Mouse (Mus musculus) embryonic facial prominence, embryonic 11.5 days (tissue): ENCODE data around the gene Tepsin. TPM values are rescaled to one million over a fixed set of nuclear protein-coding genes. Genes with fewer than 3 reads are reported as not detected.

Source experiments
- ATAC-seq: fragments of 200-750 bp; cut with Nextera tagmentation; replicated peaks from 2 replicates; pipeline ENCODE4 v1.8.0; 2017; ENCODE audit warnings: low read depth; ENCODE audit not compliant: insufficient number of reproducible peaks, low FRiP score, low TSS enrichment
- DNase-seq: peaks from one replicate; pipeline ENCODE4 v3.0.0-alpha.2; 2015; ENCODE audit warnings: low spot score
- H3K27ac ChIP-seq: fragments of 300-500 bp; sonication (generic); replicated peaks from 2 replicates; pipeline ENCODE4 v1.5.1; 2014; ENCODE audit warnings: mild to moderate bottlenecking, low read depth, low read length, control low read depth
- H3K27me3 ChIP-seq: fragments of 300-500 bp; sonication (generic); 2 replicates; pipeline ENCODE4 v1.6.1; 2014; ENCODE audit warnings: mild to moderate bottlenecking, low read length, moderate library complexity, mixed read lengths; ENCODE audit not compliant: control insufficient read depth, insufficient read depth
- H3K36me3 ChIP-seq: fragments of 300-500 bp; sonication (generic); replicated peaks from 2 replicates; pipeline ENCODE4 v1.6.1; 2014; ENCODE audit warnings: low read depth, mild to moderate bottlenecking, low read length, moderate library complexity, mixed read lengths; ENCODE audit not compliant: control insufficient read depth, insufficient read depth
- H3K4me1 ChIP-seq: fragments of 300-500 bp; sonication (generic); 2 replicates; pipeline ENCODE4 v1.6.1; 2014; ENCODE audit warnings: low read length, mixed read lengths; ENCODE audit not compliant: control insufficient read depth, insufficient read depth
- H3K4me2 ChIP-seq: fragments of 300-500 bp; sonication (generic); 2 replicates; pipeline ENCODE4 v1.6.1; 2014; ENCODE audit warnings: low read depth, mild to moderate bottlenecking, control low read depth, low read length, moderate library complexity
- H3K4me3 ChIP-seq: fragments of 300-500 bp; sonication (generic); 2 replicates; pipeline ENCODE4 v1.5.1; 2014; ENCODE audit warnings: low read depth, low read length, control low read depth
- H3K9ac ChIP-seq: fragments of 300-500 bp; sonication (generic); replicated peaks from 2 replicates; pipeline ENCODE4 v1.6.1; 2014; ENCODE audit warnings: mild to moderate bottlenecking, control low read depth, low read length
- H3K9me3 ChIP-seq: fragments of 300-500 bp; sonication (generic); replicated peaks from 2 replicates; pipeline ENCODE4 v1.6.1; 2016; ENCODE audit warnings: mild to moderate bottlenecking, low read length, inconsistent platforms, mixed read lengths; ENCODE audit not compliant: control insufficient read depth
- WGBS: fragments of 180-500 bp; shearing (Covaris S2); extraction: QIAGEN DNeasy Blood & Tissue Kit; methylation state at CpG from one replicate; pipeline ENCODE4 v1.1.7; 2014; 5-methylcytosine and 5-hydroxymethylcytosine counted together
- polyA plus RNA-seq: library from polyadenylated mRNA; unstranded; fragments of >200 nt; fragmentation: Nextera tagmentation; extraction: Ambion mirVana; gene quantifications from 2 replicates; pipeline ENCODE4 v1.2.1, GENCODE M21; 2014

The Tepsin gene
- polyA plus RNA-seq, 1 experiment from 2014 or later = 10.5 TPM

DNA sequence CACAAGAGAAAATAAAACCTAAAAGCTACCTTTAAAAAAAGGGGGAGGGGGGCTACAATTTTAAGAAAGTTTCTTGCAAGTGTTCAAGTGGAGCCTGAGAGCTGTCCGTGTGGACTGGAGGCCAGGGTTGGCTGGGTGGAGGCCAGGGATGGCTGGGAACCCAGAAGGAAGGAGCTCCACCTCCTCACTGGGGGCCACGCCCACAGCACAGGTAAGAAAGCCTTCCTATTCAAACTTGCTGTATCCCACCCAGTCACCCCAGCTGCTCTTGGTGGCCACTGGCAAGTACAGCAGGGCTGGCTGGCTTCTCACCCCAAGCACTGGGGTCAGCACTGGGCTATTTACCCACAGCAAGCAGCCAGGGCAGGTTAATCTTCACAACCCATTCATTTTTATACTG is 8.5 kb upstream of the Tepsin start:
- DNase-seq (no peak), ATAC-seq (no peak)
- H3K9me3 ChIP-seq = no peaks in the 10 kb centered on the region
- H3K27me3 ChIP-seq = no peaks in the 10 kb centered on the region
- H3K9ac ChIP-seq = no peak overlapping the region
- 0 out of 2 replicates have a peak, but pooled peaks cover 2% of the 10 kb centered on the region for H3K36me3 ChIP-seq
- H3K27ac ChIP-seq = no peak overlapping the region
- WGBS = 71% methylated on average over 2 of the region's 2 CpGs
- H3K4me3 ChIP-seq = no peak overlapping the region
- H3K4me1 ChIP-seq = no peaks in the 10 kb centered on the region
- no peak overlapping the region for H3K4me2 ChIP-seq

- ATAC-seq = no peak
- no peak for DNase-seq
- 100% methylated on average over 3 of the region's 3 CpGs for WGBS
- H3K9me3 ChIP-seq = no peaks in the 10 kb centered on the region
- H3K27ac ChIP-seq = no peak overlapping the region
- H3K4me2 ChIP-seq = no peak overlapping the region
- no peak overlapping the region for H3K4me3 ChIP-seq
- no peak overlapping the region for H3K9ac ChIP-seq
- H3K27me3 ChIP-seq = no peaks in the 10 kb centered on the region
- H3K4me1 ChIP-seq = peaks cover 2% of the 10 kb centered on the region; the same call in 1 of the 2 replicates
- H3K36me3 ChIP-seq = 0 out of 2 replicates have a peak, but pooled peaks cover 2% of the 10 kb centered on the region
Observed at GRCm38 (mm10) chr11:120103431-120103997, 5.0 kb upstream of the Tepsin start.

DNA sequence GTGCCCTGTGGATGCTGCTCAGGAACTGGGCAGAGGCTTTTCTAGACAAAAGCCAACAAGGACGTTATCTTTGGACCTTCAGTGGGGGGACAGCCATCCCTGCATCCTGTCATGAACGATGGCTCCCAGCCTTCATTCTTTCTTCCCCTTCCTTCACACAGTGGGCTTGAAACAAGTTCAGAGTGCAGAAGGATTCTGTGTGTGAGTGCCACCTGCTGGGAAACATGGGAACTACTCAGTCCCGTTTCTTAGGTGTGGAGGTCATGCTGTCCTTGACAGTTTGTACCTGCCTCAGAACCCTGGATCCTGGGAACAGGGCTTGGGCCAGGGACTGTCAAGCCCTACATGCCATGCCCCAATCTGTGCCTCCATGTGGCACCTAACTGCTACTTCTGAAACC is 2.5 kb upstream of the Tepsin start:
- H3K36me3 ChIP-seq = 0 out of 2 replicates have a peak, but pooled peaks cover 2% of the 10 kb centered on the region
- H3K4me3 ChIP-seq = no peak overlapping the region
- 8% methylated on average over 3 of the region's 3 CpGs for WGBS
- no peaks in the 10 kb centered on the region for H3K27me3 ChIP-seq
- no peaks in the 10 kb centered on the region for H3K9me3 ChIP-seq
- H3K4me1 ChIP-seq = peaks cover 7% of the 10 kb centered on the region
- DNase-seq (peak; percentile 87), ATAC-seq (no peak)
- no peak overlapping the region for H3K27ac ChIP-seq
- H3K9ac ChIP-seq = no peak overlapping the region
- H3K4me2 ChIP-seq = no peak overlapping the region

- Histone ChIP-seq H3K27me3 (no peaks in the 10 kb centered on the region), H3K4me2 (no peak overlapping the region), H3K4me1 (peaks cover 5% of the 10 kb centered on the region; the same call in 1 of the 2 replicates), H3K36me3 (peaks cover 9% of the 10 kb centered on the region), H3K4me3 (no peak overlapping the region), H3K9me3 (no peaks in the 10 kb centered on the region), H3K27ac (no peak overlapping the region), H3K9ac (no peak overlapping the region)
- WGBS = 76% methylated on average over 23 of the region's 23 CpGs
- ATAC-seq = no peak
- no peak for DNase-seq
Observed at GRCm38 (mm10) chr11:120092817-120093591, 5.5 kb downstream of the Tepsin start.

- H3K4me3 ChIP-seq = no peak overlapping the region
- WGBS = 91% methylated on average over 4 of the region's 4 CpGs
Observed at GRCm38 (mm10) chr11:120090661-120091060, 7.9 kb downstream of the Tepsin start.

GRCm38 (mm10) chr11:120086702-120087152 is 11.8 kb downstream of the Tepsin start, which contains the start of gene Cep131:
Gene Cep131, minus strand, starts transcription at chr11:120086827.
- under 1% methylated on average over 38 of the region's 42 CpGs for WGBS
- peak; percentile 98 for DNase-seq

More at GRCm38 (mm10) chr11:120090661-120091060, 7.9 kb downstream of the Tepsin start:
- no peak overlapping the region for H3K27ac ChIP-seq
- H3K27me3 ChIP-seq = no peaks in the 10 kb centered on the region
- no peak overlapping the region for H3K9ac ChIP-seq
- peaks cover 9% of the 10 kb centered on the region for H3K36me3 ChIP-seq
- H3K4me1 ChIP-seq = peaks cover under 1% of the 10 kb centered on the region; the same call in 1 of the 2 replicates
- ATAC-seq (no peak), DNase-seq (no peak)
- no peak overlapping the region for H3K4me2 ChIP-seq
- H3K9me3 ChIP-seq = no peaks in the 10 kb centered on the region

DNA sequence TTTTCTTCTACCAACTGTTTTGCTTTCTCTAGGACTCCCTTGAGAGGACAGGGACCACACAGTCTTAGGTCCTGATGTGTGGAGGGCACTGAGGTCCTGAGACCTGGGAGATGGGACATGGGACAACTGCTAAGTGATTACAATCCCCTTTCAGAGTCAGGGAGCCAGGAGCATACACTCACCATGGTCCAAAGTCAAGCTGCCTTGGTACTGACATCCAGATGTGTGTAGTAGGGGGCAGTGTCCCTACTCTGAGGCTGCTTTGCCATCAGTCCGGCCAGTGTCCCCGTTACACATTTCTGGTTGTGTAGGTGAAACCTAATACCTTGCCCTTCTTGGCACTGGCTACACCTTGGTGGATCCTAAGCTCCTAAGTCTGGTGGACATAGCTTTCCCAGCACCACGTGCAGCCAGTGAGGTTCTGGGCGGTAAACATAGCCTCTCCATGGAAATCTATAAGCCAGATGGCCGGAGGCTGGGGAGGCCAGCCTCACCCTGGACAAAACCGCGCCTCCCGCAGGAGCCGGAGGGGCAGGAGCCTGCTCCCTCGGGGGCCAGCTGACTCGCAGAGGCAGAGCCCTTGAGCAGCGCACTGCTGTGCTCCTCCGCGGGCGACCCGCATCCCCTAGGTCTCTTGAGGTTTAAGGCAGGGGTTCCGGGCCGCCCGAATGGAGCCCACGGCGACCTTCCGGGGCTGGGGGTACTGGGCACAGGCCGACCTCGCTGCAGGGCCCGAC is 12.5 kb downstream of the Tepsin start:
- H3K4me2 ChIP-seq = peak overlapping the region; percentile 80
- H3K27ac ChIP-seq = peak overlapping the region; percentile 52; the same call in 1 of the 2 replicates
- H3K4me3 ChIP-seq = peak overlapping the region; percentile 98
- H3K36me3 ChIP-seq = peaks cover 5% of the 10 kb centered on the region
- DNase-seq (peak; percentile 18), ATAC-seq (peak; percentile 46)
- no peaks in the 10 kb centered on the region for H3K27me3 ChIP-seq
- WGBS = under 1% methylated on average over 25 of the region's 25 CpGs
- H3K4me1 ChIP-seq = peaks cover 4% of the 10 kb centered on the region
- H3K9me3 ChIP-seq = no peaks in the 10 kb centered on the region
- H3K9ac ChIP-seq = peak overlapping the region; percentile 93

More at GRCm38 (mm10) chr11:120086702-120087152, 11.8 kb downstream of the Tepsin start, which contains the start of gene Cep131:
- H3K4me1 ChIP-seq = peaks cover 4% of the 10 kb centered on the region
- no peaks in the 10 kb centered on the region for H3K27me3 ChIP-seq
- peak within 1 kb of the TSS; percentile 52; the same call in 1 of the 2 replicates for H3K27ac ChIP-seq
- H3K4me2 ChIP-seq = peak within 1 kb of the TSS; percentile 80
- peak within 1 kb of the TSS; percentile 98 for H3K4me3 ChIP-seq
- peak; percentile 99 for ATAC-seq
- H3K9me3 ChIP-seq = no peaks in the 10 kb centered on the region
- H3K9ac ChIP-seq = peak within 1 kb of the TSS; percentile 93
- H3K36me3 ChIP-seq = peaks cover 5% of the 10 kb centered on the region
